ENCODE assay signal across 9 mouse cellular contexts in genomic region chr12:54830574-54830973, GRCm38 (mm10). TPM values are rescaled to one million over a fixed set of nuclear protein-coding genes. Genes with fewer than 3 reads are reported as not detected.
A peak's percentile ranks its signal among the peaks of the same experiment; 100 is the strongest.
DNase-seq lines count a peak whose midpoint lies in the region; ATAC-seq and TF ChIP-seq lines count a peak whose summit lies in the region.
"Had no signal": no experiment of that assay in that cellular context is flagged by ENCODE, and none has a peak within 500 bp of the region (broad histone marks: within the 10 kb centered on the region; RNA-seq: fewer than 3 reads in every experiment).

No protein-coding gene starts in this region.

- peaks cover 7% of the 10 kb centered on the region for H3K4me1 ChIP-seq in ES-Bruce4 (ENCODE audit: control insufficient read depth, insufficient read depth, low read length)
- H3K4me1 ChIP-seq in forebrain, embryonic 12.5 days: peaks cover 7% of the 10 kb centered on the region
- peaks cover 9% of the 10 kb centered on the region; the same call in 1 of the 2 replicates for H3K4me1 ChIP-seq in lung, embryonic 15.5 days

- no peaks in the 10 kb centered on the region for H3K36me3 ChIP-seq in ES-Bruce4 (ENCODE audit: control insufficient read depth, insufficient read depth, low read length, poor library complexity, severe bottlenecking)
- H3K36me3 ChIP-seq in forebrain, embryonic 12.5 days (replicated peaks): no peaks in the 10 kb centered on the region
- no peaks in the 10 kb centered on the region for H3K36me3 ChIP-seq in lung, embryonic 15.5 days
- H3K36me3 ChIP-seq: limb, embryonic 15.5 days had no signal

- peak; percentile 65 for DNase-seq in c-Kit-positive CD71-positive TER-119-negative erythroid progenitor cells, embryonic 14.5 days (ENCODE audit: low read depth)
- peak; percentile 82 to 84 for DNase-seq in heart, postnatal 36 days
- DNase-seq in layer of hippocampus, adult 2 months (ENCODE audit: low spot score in 2 of 2): peak; percentile 80 to 88
- DNase-seq in ovary, postnatal 10 days (ENCODE audit: low spot score): peak; percentile 43
- peak; percentile 49 to 83 for DNase-seq in thymus, postnatal 10 days (ENCODE audit: low spot score in 2 of 2)

- no peak overlapping the region for H3K27ac ChIP-seq in ES-Bruce4 (ENCODE audit: insufficient read depth, low read length)
- no peak overlapping the region for H3K27ac ChIP-seq in forebrain, embryonic 12.5 days
- H3K27ac ChIP-seq in layer of hippocampus, adult 2 months: no peak overlapping the region
- H3K27ac ChIP-seq in lung, embryonic 15.5 days: no peak overlapping the region
- H3K27ac ChIP-seq: limb, embryonic 15.5 days had no signal

- intact Hi-C loops in heart, postnatal 36 days (cut with DNase I): loop anchor here (1.0 kb wide), 1 partner anchor 49 kb away; no protein-coding TSS in a partner anchor

- H3K4me3 ChIP-seq in ES-Bruce4 (ENCODE audit: low read depth, low read length): no peak overlapping the region
- H3K4me3 ChIP-seq in forebrain, embryonic 12.5 days (replicated peaks): no peak overlapping the region
- H3K4me3 ChIP-seq in layer of hippocampus, adult 2 months: no peak overlapping the region
- no peak overlapping the region for H3K4me3 ChIP-seq in lung, embryonic 15.5 days
- H3K4me3 ChIP-seq: limb, embryonic 15.5 days had no signal

- no peaks in the 10 kb centered on the region for H3K27me3 ChIP-seq in ES-Bruce4 (ENCODE audit: control insufficient read depth, insufficient read depth, low read length, poor library complexity, severe bottlenecking)
- H3K27me3 ChIP-seq in forebrain, embryonic 12.5 days: no peaks in the 10 kb centered on the region
- H3K27me3 ChIP-seq in lung, embryonic 15.5 days: no peaks in the 10 kb centered on the region
- H3K27me3 ChIP-seq: limb, embryonic 15.5 days had no signal

- TF ChIP-seq CTCF in ES-Bruce4 (IDR thresholded peaks at IDR 0.05; ENCODE audit: low read depth, low read length): peak; percentile 95
- peak; percentile 95 for TF ChIP-seq CTCF in layer of hippocampus, adult 2 months (conservative IDR thresholded peaks at IDR 0.05)

- no peak overlapping the region for H3K4me2 ChIP-seq in forebrain, embryonic 12.5 days
- H3K4me2 ChIP-seq in lung, embryonic 15.5 days: no peak overlapping the region
- H3K4me2 ChIP-seq: limb, embryonic 15.5 days had no signal

- TF ChIP-seq POLR2A in ES-Bruce4 (IDR thresholded peaks at IDR 0.05; ENCODE audit: insufficient read depth, low read length): no peak

- peak; percentile 85 for ATAC-seq in forebrain, embryonic 12.5 days (ENCODE audit: low FRiP score)
- ATAC-seq in lung, embryonic 15.5 days (ENCODE audit: borderline replicate concordance, extremely low read depth, low FRiP score, low TSS enrichment): 0 out of 2 replicates have a peak, but pooled peaks have one; percentile 43

- H3K9ac ChIP-seq in ES-Bruce4 (ENCODE audit: low read depth, poor library complexity, severe bottlenecking): no peak overlapping the region
- no peak overlapping the region for H3K9ac ChIP-seq in forebrain, embryonic 12.5 days
- H3K9ac ChIP-seq in lung, embryonic 15.5 days: no peak overlapping the region
- H3K9ac ChIP-seq: limb, embryonic 15.5 days had no signal

- no peak for TF ChIP-seq EP300 in ES-Bruce4 (IDR thresholded peaks at IDR 0.05; ENCODE audit: insufficient read depth, low read depth, low read length)

- WGBS in forebrain, embryonic 12.5 days: 16% methylated on average over 6 of the region's 6 CpGs
- 14% methylated on average over 6 of the region's 6 CpGs for WGBS in lung, embryonic 15.5 days

- H3K9me3 ChIP-seq in ES-Bruce4 (replicated peaks; ENCODE audit: control insufficient read depth, insufficient read depth, low read length, poor library complexity, severe bottlenecking): no peaks in the 10 kb centered on the region
- H3K9me3 ChIP-seq in forebrain, embryonic 12.5 days: no peaks in the 10 kb centered on the region
- H3K9me3 ChIP-seq in lung, embryonic 15.5 days: no peaks in the 10 kb centered on the region
- H3K9me3 ChIP-seq: limb, embryonic 15.5 days had no signal

RNA-seq across cellular contexts. Expression of gene Cfl2, which starts 32.1 kb away (rescaled TPM):
- 75.2 and 77.5 TPM in 2 replicates for polyA plus RNA-seq in ES-Bruce4 (2011; ENCODE audit: insufficient read depth, insufficient read length, low read depth, missing spikeins)
- polyA plus RNA-seq in forebrain, embryonic 12.5 days (2016; fragmentation: Nextera tagmentation; extraction: Ambion mirVana): 263 and 275 TPM in 2 replicates
- total RNA-seq in heart, postnatal 36 days (2021): 100 to 1,000 TPM; 379 to 384 TPM
- total RNA-seq in layer of hippocampus, adult 2 months (2021): 10 to 100 TPM; 88.3 to 92.3 TPM
- 178 and 182 TPM in 2 replicates for polyA plus RNA-seq in lung, embryonic 15.5 days (2015; fragmentation: Nextera tagmentation; extraction: Ambion mirVana)

RNA-seq across cellular contexts. Expression of gene Snx6, which starts 35.1 kb away (rescaled TPM):
- 103 and 117 TPM in 2 replicates for polyA plus RNA-seq in ES-Bruce4 (2011; ENCODE audit: insufficient read depth, insufficient read length, low read depth, missing spikeins)
- 197 and 204 TPM in 2 replicates for polyA plus RNA-seq in forebrain, embryonic 12.5 days (2016; fragmentation: Nextera tagmentation; extraction: Ambion mirVana)
- 10 to 100 TPM; 30.9 to 34.6 TPM for total RNA-seq in heart, postnatal 36 days (2021)
- 10 to 100 TPM; 39.7 to 48.0 TPM for total RNA-seq in layer of hippocampus, adult 2 months (2021)
- polyA plus RNA-seq in lung, embryonic 15.5 days (2015; fragmentation: Nextera tagmentation; extraction: Ambion mirVana): 172 and 174 TPM in 2 replicates
